Mouse (Mus musculus) left cerebral cortex, adult 8-10 months (tissue): ENCODE measurements around the gene Olfr459. TPM values are rescaled to one million over a fixed set of nuclear protein-coding genes. Genes with fewer than 3 reads are reported as not detected.

ENCODE experiments used
- DNase-seq, 2 experiments: peaks; one replicate each; pipeline ENCODE4 v3.0.0; 2022; ENCODE audit warnings: low spot score in 2 of 2
- total RNA-seq, 4 experiments: library from RNA; stranded (reverse); gene quantifications; 2 replicates each; pipeline ENCODE4 v1.2.4; 2022

Gene Olfr459
- not detected for total RNA-seq

DNA sequence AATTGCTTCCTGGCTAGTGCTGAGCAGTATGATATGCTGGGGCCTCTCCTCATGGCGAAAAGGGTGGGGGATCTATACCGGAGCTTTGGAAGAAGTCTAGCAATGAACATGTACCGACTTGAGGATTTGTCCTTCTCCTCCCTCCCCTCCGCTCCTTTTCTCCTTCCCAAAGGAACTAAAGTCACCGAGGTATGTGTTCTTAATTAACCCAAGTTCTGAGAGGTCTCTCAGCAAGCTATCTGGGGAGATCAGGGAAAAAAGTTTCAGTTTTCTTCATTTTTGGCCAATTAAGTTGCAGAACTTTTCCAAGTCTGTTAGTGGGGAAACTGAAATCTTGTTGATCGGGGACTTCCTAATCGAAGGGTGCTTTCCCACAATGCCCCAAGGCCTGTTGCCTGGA lies at the start of gene Olfr459:
Olfr459 (minus strand) TSS at position 101 of the 400 bp plus-strand sequence.
- DNase-seq: no peak

DNA sequence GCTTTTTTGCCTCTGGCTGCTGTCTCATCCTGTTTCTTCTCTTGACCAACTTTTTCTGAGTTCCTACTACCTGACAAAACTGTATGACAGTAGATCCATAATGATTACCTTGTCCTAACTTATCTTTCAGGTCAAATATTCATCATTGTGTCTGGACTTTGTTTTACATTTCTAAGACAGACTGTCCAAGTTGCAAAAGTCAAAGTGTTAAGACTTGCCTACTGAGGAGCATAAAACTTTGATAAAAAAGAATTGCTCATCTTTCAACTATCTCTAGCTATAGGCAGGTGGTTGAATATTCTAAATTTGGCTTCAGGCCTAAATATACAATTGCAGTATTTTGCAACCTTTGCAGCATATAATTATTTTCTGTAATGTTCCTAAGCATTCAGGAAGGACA lies 49.1 kb upstream of the Olfr459 start:
- DNase-seq: no peak

DNA sequence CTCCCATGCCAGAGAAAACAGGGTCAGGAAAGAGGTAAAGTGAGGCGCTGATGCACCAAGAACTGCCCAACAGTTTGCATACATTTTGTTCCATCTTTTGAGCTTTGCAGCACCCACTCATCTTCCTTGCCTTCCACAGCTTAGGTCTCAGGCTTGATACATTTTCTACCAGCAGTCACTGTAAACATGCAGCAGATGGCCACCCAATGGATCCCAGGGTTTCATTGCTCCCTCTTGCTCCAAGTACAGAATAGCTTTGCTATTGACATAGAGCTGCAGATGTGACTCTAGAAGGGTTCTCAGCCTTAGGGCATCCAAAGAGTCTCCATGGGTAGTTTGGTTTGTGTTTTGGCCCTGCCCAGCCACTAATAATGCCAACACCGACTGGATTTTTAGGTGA lies 11.7 kb upstream of the Olfr459 start:
- no peak for DNase-seq

DNA sequence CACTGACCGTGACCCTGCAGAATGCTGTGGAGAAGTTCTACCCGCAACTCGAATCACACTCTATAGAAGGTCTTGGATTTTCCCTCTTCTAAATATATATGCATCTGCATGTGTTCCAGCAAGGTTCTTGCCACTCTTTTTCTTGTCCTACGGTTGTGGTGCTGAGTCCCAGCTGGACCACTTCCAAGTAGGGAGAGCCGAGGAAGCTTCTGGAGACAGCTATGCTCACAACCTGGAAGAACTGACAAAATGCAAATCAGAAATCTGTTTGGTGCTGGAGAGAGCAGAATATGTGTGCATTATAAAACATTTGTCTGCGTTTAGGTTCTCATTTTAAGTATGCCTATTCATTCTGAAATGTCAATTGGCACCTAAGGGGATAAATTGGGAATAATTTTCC lies 744 bp upstream of the Olfr459 start:
- DNase-seq: peak in 1 of 2 experiments; percentile 82

DNA sequence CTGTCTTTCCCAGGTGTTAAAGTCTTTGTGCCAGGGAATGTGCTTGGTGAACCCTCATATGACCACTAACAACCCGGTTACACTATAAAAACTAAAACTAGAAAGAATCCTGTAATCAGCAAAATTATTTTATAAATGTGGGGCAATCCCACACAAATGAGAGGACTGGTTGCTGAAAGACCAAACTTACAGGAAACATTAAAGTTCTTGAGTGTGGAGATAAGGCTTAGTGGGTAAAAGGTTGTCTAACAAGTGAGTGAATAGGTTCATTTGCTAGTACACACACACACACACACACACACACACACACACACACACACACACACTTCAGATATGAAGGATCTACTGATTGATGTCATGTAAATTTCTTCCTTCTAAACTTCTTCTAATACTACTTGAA lies 5.1 kb downstream of the Olfr459 start:
- DNase-seq: no peak

DNA sequence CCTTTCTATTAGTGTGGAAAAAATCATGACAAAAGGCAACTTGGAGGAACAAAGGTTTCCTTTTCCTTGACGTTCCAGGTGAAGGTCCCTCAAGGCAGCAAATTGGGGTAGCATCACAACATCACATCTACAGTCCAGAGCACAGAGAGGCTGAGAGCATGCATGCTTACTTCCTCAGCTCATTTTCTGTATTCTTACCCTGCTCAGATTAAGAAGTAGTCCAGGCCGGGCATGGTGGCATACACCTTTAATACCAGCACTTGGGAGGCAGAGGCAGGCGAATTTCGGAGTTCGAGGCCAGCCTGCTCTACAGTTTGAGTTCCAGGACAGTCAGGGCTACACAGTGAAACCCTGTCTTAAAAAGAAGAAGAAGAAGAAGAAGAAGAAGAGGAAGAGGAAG lies 10.7 kb downstream of the Olfr459 start:
- no peak for DNase-seq

DNA sequence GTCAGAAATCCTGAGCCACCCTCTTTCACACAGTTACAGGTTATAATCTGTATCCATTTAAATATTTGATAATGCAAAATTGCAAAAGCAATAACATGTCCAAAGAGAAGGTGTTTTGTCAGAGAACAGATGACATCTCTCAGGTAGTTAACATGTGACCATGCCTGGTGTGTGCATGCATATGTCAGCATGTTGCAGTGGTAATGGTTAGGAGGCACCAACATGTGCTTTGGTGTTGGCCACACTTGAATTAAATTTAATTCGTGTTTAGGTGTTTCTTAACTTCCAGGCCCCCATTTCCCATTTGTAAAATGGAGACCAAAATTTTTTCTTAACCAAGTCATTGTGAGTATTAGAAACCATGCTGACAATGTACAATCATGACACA lies 12.6 kb downstream of the Olfr459 start:
- DNase-seq: no peak

DNA sequence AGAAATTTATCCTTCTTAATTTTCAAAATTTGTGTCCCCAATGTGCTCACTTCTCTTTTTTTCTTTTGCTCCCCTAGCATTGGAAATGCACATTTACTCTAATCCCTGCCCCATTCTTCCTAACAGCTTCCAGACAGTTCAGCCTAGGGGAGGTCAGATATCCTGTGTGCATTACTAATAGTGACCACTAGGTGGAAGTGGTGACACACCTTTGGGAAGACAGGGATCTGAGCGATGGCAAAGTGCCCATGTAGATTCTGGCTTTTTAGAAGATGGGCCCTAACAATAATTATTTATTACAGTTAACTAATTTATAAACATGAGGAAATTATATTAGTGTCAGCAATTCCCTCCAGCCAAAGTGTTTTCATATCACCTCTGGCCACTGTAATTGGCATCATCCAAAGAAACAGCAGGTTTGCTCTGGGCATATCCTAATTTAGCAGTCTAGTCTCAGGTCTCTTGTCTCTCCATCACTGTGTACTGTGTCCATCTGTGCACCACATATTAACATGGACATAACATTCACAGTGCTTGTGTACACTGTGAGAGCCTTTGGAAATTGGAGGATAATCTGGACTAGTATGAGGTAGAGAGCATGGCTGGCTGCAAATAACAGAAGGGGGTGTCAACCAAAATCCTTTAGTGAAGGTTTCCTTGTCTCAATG lies 13.1 kb downstream of the Olfr459 start:
- peak in 1 of 2 experiments; percentile 22 for DNase-seq

DNA sequence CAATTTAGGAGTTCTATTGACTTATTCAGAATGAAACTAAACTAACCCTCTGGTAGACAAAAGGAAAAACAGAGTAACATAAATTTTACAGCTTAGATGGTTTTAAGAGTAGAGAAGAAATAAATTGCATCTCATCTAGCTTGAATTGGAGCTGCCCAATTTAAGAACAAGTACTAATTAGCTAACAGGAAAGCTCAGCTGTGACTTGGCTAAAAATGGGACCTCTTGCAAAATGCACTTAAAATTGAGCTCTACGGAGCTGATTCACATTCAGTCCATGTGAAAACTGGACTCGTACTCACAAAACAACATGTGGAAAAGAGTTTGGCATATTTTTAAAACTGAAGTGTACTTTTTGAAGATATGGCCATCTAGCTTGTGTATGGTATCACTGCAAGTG lies 15.4 kb downstream of the Olfr459 start:
- no peak for DNase-seq

DNA sequence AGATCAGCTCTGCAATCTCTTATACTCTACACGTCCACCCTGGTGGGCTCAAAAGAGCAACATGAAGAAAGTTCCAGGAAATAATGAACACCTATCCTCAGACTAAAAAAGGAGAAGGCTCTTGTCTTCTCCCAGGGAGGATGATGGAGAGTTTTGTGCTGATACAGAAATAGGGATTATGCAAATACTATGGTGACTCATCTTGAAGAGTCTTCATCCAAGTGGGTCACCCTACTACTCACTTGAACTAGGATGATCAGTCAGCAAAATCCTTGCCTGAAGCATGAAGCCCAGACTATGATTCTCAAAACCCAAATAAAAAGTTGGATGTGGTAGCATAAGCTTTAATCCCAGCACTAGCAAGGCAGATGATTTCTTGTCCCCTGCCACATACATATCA lies 16.6 kb downstream of the Olfr459 start:
- no peak for DNase-seq

DNA sequence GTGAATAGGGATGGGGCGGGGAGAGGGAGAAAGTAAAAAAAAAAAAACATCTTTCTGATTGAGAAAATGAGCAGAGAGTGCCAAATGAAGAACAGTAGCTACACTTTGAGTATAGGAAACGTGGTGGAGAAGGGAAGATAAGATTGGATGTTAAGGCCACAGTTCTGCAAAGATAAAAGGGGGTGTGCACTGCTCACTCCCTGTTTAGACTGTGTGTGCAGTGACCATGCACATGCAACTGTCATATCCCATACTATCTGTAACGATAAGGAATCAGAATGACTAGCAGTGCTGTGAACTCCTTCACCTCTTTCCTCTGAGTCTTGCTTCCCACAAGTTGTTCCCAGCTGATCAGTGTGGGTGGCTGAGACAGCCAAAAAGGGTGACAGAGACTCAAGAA lies 17.8 kb downstream of the Olfr459 start:
- no peak for DNase-seq

DNA sequence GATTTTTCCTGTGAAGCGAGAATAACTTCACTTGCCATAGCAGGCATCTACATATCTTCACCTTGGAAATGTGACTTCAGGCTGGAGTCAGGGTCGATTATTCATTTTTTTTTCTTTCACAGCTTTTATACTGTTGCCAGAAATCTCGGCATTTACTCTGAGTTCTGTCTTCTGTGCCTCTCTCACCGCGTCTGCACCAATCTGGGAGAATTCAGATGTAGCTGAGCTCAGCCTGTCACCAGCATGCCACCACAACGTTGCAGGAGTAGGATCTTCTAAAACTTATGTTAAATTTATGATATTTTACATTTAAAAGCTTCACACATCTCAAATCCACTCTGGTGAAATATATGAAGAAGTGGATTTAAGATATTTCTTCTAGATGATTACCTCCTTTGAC lies 20.4 kb downstream of the Olfr459 start:
- no peak for DNase-seq

DNA sequence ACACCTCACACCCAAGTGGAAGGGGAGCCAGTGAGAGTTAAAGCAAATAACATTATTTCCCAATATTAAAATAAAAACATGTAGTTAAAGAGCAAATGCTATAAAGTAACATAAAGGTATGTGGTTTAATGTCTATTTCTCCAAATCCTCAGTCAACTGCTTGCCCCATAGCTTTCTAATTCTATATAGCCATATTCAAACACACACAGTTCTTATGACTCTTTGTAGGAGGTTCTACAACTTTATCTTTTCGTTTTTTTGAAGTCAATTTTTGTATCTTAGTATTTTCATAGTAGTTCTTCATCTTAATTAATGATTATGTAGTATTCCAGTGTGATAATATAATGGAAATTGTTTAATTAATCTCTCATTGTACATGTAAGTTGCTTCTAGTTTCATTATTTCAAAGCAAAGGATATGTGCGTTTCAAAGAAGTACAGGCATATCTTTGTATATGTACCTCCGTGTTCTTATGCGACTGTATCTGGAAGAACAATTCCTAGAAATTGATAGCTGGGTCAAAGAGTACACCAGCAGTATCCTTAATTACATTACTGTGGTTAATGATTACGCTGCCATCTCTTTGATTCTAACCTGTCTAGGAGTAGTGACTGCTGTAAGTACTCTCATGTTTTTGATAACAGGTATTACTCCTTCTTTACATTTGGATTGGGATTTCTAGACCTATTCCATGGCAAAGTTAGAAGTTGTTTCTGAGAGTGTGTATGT lies 30.1 kb downstream of the Olfr459 start:
- no peak for DNase-seq

DNA sequence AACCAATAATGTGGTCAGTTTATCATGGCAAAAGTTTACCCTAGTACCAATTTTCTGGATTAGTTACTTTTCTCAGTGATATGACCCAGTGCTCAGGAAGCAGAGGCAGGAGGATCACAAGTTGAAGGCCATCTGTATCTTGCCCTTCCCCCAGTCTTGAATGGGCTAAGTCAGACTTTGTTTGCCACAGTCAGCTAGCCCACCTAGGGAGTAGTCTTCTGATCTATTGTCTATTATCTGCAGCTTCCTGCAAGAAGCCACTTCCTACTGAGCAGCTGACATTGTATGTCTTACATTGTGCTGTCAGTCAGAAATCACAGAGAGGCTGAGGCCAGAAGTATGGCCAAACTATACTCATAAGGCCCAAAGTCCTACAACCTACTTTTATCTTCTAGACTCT lies 33.9 kb downstream of the Olfr459 start:
- no peak for DNase-seq

DNA sequence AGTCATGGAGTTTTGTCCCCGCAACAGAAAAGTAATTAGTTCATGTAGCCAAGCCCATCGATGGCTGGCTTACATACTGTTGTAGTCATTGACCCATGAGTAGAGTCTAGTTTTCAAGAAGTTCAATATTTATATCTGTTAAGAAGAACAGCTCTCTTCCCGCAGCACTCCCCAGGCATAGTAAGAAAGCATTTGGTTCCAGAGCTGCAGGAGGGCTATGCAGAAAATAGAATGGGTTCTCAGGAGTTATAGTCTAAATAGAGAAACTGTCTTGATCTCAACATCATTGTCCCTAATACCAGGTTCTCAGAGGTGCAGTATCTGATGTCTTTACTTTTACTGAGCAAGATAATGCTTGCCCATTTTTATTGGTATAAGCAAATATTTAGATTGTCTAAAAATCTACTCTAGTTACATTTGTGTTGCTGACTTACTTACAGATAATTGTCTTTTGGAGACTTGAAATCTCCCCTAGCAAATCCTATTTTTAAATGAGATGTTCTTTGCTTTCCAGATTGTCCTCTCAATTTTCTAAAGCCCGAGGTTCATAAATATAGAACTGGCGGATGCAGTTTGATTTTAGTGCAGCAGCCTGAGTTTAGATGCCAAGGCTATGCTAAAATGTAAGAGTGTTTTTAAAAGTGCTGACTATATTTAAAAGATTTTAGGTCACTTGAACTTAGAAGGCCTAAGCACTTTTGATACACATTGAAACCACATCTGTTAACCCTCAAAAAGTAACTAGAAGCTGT lies 40.1 kb downstream of the Olfr459 start:
- DNase-seq: no peak

DNA sequence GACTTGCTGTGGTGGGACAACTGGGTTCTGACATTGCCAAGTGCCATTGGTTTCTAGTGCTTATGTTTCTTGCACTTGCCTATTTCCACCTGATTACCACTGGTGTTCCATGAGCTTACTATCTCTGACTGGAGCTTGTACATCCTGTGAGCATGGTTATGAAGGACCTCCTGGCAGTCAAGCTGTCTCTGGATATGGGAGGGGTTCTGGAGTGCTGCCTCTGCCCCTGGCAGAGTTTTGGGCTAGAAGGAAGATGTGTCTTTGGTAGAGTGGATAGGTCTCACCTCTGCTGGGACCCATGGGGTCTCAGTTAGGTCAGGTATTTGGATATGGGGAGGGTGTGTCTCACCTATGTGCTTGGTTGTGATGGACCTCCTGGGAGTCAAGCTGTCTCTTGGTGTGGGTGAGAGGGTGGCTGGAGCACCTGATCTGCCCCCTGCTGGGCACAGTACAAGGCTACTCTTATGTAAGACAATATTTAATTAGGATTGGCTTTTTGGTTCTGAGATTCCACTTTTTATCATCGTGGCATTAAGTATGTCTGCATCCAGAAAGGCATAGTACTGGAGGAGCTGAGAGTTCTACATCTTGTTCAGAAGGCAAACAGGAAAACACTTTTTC lies 46.9 kb downstream of the Olfr459 start:
- no peak for DNase-seq

DNA sequence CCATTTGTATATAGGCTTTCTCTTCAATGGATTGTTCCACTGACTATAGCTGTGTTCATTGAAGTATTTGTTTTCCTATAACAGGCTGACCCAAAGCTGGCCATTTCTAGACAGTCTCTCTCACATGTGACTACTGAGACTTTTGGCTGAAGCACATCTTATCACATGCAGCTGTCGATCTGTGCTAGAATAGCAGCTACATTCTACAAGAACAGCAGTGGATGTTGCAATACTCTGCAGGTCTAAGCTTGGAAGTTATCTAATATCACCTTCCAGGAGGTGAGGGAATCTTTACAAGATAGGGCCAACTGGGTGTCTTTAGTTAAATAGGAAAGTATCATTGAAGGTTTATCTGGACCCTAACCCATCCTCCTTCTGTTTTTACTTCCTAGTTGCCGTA lies 53.5 kb downstream of the Olfr459 start:
- no peak for DNase-seq

Other genes starting within 250 kb of the Olfr459 start
- 100 to 1,000 TPM; 120 to 138 (median 128) TPM for gene Ephb6, start 169.7 kb downstream of the Olfr459 start, total RNA-seq
- 1 to 10 TPM; 2.3 to 2.8 (median 2.6) TPM for gene Trpv6, start 138.8 kb downstream of the Olfr459 start, total RNA-seq
- not detected for gene Trpv5, start 94.4 kb downstream of the Olfr459 start, total RNA-seq
- not detected for gene Llcfc1, start 90.7 kb downstream of the Olfr459 start, total RNA-seq
- not detected for gene Kel, start 70.8 kb downstream of the Olfr459 start, total RNA-seq
- not detected for gene Pip, start 72.4 kb upstream of the Olfr459 start, total RNA-seq
- not detected for gene Sval2, start 77.8 kb upstream of the Olfr459 start, total RNA-seq
- not detected for gene Sval1, start 176.5 kb upstream of the Olfr459 start, total RNA-seq
- not detected for gene Sval3, start 193.0 kb upstream of the Olfr459 start, total RNA-seq